Mouse (Mus musculus) embryonic fibroblast, embryonic 13.5 days (primary cell): ENCODE measurements around the gene Eefsec. TPM values are rescaled to one million over a fixed set of nuclear protein-coding genes. Genes with fewer than 3 reads are reported as not detected.
A peak's percentile ranks its signal among the peaks of the same experiment; 100 is the strongest.

Experiments
- H3K27ac ChIP-seq: 2 replicates; pipeline ENCODE4 v1.5.1; 2012; ENCODE audit warnings: low read length, control low read depth, inconsistent platforms; ENCODE audit not compliant: insufficient read depth
- H3K4me1 ChIP-seq: 2 replicates; pipeline ENCODE4 v1.6.1; 2011; ENCODE audit warnings: low read length; ENCODE audit not compliant: control insufficient read depth, insufficient read depth
- H3K4me3 ChIP-seq: 2 replicates; pipeline ENCODE4 v1.5.1; 2011; ENCODE audit warnings: mild to moderate bottlenecking, control low read depth, low read length; ENCODE audit not compliant: insufficient read depth
- CTCF ChIP-seq: IDR thresholded peaks from 2 replicates; pipeline ENCODE4 v1.5.1; 2011; ENCODE audit warnings: mild to moderate bottlenecking, control low read depth, low read length, moderate library complexity, borderline replicate concordance; ENCODE audit not compliant: insufficient read depth
- POLR2A ChIP-seq: IDR thresholded peaks from 2 replicates; pipeline ENCODE4 v1.6.1; 2011; ENCODE audit warnings: low read depth, mild to moderate bottlenecking, control low read depth, low read length, moderate library complexity
- polyA plus RNA-seq: library from polyadenylated mRNA; stranded (reverse); fragments of >200 nt; gene quantifications from 2 replicates; pipeline ENCODE4 v1.2.4, GENCODE M21; 2011; ENCODE audit warnings: low read depth; ENCODE audit not compliant: missing spikeins, insufficient read length

Gene Eefsec
- polyA plus RNA-seq, 1 experiment, result 13.8 TPM

DNA sequence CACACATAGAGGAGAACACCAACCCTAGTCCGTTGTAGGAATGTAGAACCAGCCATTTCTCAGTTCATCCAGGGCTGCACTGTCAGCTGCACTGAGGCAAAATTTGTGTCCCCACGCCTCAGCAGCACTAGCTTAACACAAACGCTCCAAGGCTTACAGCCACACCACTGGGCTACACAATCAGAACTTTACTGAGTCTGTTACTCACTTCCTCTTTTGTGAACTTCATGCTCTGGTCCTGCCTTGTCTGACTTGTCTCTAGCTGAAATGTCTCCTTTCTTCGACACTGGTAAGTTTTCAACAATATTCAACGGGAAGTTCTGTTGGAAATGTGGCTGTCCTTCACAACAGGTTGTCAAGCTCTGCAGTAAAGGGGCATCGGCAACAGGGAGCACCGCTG, 10.7 kb downstream of the Eefsec start:
- TF ChIP-seq CTCF, result no peak
- no peak for TF ChIP-seq POLR2A
- Histone ChIP-seq H3K27ac (no peak overlapping the region), H3K4me3 (no peak overlapping the region), H3K4me1 (no peaks in the 10 kb centered on the region)

- peak; percentile 89 for TF ChIP-seq CTCF
- no peak for TF ChIP-seq POLR2A
- H3K4me1 ChIP-seq, result 0 out of 2 replicates have a peak, but pooled peaks cover 3% of the 10 kb centered on the region
- H3K27ac ChIP-seq, result no peak overlapping the region
- no peak overlapping the region for H3K4me3 ChIP-seq
These were observed 15.1 kb downstream of the Eefsec start for GRCm38 (mm10) chr6:88431202-88431601.

GRCm38 (mm10) chr6:88416130-88416758, 30.1 kb downstream of the Eefsec start:
- Histone ChIP-seq H3K4me1 (no peaks in the 10 kb centered on the region), H3K27ac (no peak overlapping the region), H3K4me3 (no peak overlapping the region)
- TF ChIP-seq POLR2A, result no peak
- no peak for TF ChIP-seq CTCF

DNA sequence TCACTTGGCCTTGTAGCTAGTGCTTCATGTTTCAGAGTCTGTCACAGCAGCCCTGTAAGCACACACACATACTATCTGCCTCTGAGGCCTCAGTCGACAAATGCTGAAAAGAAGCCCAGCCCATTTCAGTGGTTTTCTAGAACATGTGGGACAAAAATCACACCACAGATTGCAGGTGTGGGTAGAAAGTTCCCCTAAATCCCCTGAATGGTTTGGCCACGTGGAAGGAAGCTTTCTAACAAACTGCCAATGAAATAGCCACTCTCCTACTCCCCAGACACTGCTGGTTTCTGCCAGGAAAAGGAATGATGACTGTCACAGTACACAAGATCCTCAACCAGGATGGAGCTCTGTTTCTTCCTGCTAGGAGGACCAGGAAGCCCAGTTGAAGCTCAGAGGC, 33.7 kb downstream of the Eefsec start:
- TF ChIP-seq POLR2A, result no peak
- TF ChIP-seq CTCF, result no peak
- no peak overlapping the region for H3K4me3 ChIP-seq
- no peaks in the 10 kb centered on the region for H3K4me1 ChIP-seq
- H3K27ac ChIP-seq, result no peak overlapping the region

DNA sequence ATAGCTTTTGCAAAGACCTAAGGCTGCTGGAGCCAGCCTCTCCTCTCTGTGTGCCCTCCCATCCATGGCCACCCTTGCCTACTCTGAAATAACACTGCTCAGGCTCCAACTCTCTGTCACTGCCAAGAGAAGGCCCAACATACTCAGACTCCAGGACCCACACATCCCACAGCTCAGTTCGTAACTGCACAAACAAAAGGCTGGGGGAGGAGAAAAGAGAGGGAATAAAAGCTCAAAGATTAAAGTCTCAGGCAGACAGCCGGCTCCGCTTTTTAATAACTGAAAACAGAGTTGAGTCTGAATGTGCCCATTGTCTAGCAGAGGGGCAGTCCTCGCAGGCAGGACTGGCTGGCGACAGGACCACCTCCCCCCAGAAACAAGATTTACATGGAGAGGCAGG, 36.8 kb downstream of the Eefsec start:
- no peak for TF ChIP-seq POLR2A
- TF ChIP-seq CTCF, result no peak
- no peak overlapping the region for H3K4me3 ChIP-seq
- no peak overlapping the region for H3K27ac ChIP-seq
- no peaks in the 10 kb centered on the region for H3K4me1 ChIP-seq

GRCm38 (mm10) chr6:88400451-88400850, 45.9 kb downstream of the Eefsec start:
- no peaks in the 10 kb centered on the region for H3K4me1 ChIP-seq
- TF ChIP-seq CTCF (no peak), POLR2A (no peak)
- H3K27ac ChIP-seq, result no peak overlapping the region
- H3K4me3 ChIP-seq, result no peak overlapping the region

- H3K27ac ChIP-seq, result no peak overlapping the region
- TF ChIP-seq POLR2A (no peak), CTCF (no peak)
- no peaks in the 10 kb centered on the region for H3K4me1 ChIP-seq
- no peak overlapping the region for H3K4me3 ChIP-seq
These were observed 48.4 kb downstream of the Eefsec start for GRCm38 (mm10) chr6:88397985-88398384.

DNA sequence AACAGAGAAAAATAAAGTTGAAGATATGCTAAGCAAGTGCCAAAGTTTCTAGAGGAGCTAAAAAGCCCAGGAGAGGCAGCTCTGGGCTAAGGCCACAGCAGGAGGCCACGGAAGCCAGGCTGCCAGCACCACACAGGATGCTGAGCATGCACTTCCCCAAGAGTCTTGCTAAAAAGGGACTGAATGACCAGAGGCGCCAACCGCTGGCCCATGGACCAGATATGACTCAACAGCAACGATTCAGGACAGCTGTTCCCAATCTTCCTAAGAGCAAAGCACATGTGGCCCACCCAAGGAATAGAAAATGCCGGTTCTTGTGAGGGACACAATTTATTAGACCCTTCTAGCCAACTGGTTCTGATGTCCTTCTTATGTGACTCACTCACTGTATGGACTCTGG, 57.4 kb downstream of the Eefsec start:
- Histone ChIP-seq H3K27ac (no peak overlapping the region), H3K4me3 (no peak overlapping the region), H3K4me1 (peaks cover 4% of the 10 kb centered on the region)
- TF ChIP-seq CTCF, result no peak
- no peak for TF ChIP-seq POLR2A

DNA sequence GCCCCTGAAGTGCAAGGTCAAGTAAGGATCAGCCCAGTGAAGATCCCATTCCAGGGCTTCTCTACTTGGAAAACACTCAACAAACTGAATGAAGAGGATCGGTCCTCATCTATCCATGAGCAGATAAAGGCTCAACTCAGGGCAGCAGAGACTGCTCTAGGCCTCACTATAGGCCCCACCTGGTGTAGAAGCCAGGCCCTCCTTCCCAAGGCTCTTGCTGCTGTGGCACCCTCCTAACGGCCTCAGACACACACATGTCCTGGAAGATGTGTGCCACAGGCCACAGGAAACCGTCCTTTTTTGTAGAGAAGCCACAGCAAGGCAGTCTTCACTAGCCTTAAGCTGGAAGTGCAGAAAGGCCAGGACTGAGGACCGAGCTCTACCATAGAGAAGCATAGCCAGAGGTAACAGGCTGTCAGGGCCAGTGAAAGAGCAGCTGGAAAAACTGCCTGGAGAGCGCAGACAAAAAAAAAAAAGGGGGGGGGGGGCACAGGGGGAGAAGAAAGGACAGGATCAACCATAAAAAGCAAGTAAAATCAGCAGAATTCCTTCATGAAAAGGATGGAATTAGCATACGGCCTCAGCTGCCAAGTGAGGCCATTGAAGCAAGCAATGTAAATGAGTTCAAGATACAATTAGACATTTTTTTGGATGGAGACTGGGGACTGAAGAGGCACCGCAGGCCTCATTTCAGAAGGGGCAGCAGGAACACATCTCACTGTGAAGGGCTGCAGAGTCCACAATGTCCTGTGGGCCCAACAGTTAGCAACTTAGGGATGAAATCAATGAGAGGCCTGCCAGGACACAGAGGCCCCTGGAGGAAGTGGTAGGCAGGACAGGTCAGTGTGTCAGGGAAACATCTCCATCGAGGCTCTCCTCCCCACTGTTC, 58.3 kb downstream of the Eefsec start:
- no peak overlapping the region for H3K27ac ChIP-seq
- no peak overlapping the region for H3K4me3 ChIP-seq
- no peak for TF ChIP-seq CTCF
- TF ChIP-seq POLR2A, result no peak
- H3K4me1 ChIP-seq, result peaks cover 4% of the 10 kb centered on the region

DNA sequence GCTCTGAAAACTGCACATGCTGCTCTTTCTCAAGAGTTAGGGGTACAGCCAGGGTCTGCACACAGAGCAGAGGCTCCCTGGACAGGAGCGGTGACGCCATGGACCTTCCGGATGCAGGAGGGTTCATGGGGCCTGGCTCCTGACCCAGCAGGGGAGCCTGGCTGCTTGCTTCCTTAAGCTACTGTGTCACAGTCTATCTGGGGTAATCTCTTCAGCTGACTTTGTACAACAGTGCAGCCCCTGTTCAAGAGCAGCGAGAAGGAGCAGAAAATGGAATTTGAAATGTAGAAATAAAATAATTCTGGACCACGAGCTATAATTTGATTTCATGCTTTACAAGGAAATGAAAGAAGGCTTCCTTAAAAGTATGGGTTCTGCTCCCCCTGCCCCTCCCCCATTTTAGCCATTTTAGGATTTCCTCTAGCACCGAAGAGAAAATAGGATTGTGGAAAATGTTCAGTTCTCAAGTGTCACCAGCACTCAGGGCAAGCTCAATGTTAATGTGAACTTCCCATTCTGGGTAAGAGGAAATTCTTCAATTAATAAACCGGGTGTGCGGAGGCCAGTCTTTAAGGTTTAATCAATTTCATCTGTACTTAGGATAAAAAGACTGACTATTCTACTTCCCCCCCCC, 61.8 kb downstream of the Eefsec start:
- Histone ChIP-seq H3K4me3 (no peak overlapping the region), H3K27ac (no peak overlapping the region), H3K4me1 (peaks cover 4% of the 10 kb centered on the region)
- TF ChIP-seq CTCF, result no peak
- no peak for TF ChIP-seq POLR2A
